Mouse (Mus musculus): ENCODE data around the gene Prn. TPM values are rescaled to one million over a fixed set of nuclear protein-coding genes. Genes with fewer than 3 reads are reported as not detected.
A peak's percentile ranks its signal among the peaks of the same experiment; 100 is the strongest.

Prn gene
- polyA plus RNA-seq, 1 experiment from 2014 or later, result 0.32 TPM

DNA sequence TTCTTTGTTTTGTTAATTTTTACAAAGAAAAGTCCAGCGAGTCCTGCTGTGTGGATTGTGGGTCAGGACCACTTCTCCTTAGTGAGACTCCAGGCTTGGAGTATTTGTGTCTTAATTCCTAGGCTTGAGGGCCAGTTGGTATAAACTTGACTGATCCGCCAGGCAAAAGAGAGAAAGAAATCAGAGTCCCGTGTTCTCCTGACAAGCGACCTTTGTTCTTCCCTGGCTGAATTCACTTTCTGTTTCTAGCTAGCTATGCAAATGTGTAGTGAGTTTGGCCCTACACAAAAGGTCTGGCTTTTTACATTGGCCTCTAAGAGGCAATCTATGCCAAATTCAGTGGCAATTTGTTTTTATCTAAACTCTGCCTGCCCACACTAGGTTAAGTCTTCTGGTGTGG is 28.0 kb upstream of the Prn start:
- H3K9ac ChIP-seq (ENCODE audit: low read length), result no peak overlapping the region
- H3K4me1 ChIP-seq (ENCODE audit: control insufficient read depth, insufficient read depth, low read length), result 0 out of 2 replicates have a peak, but pooled peaks cover 3% of the 10 kb centered on the region
- no peak overlapping the region for H3K4me2 ChIP-seq (ENCODE audit: low read length)
- no peak for DNase-seq (ENCODE audit: low spot score)
- H3K36me3 ChIP-seq (ENCODE audit: control insufficient read depth, insufficient read depth, low read length), result no peaks in the 10 kb centered on the region
- 47% methylated on average over 4 of the region's 4 CpGs for WGBS
- ATAC-seq, result no peak
- no peak overlapping the region for H3K27ac ChIP-seq (ENCODE audit: low read depth, low read length)
- H3K4me3 ChIP-seq (ENCODE audit: low read depth, low read length), result no peak overlapping the region
- no peaks in the 10 kb centered on the region for H3K27me3 ChIP-seq (replicated peaks; ENCODE audit: control insufficient read depth, insufficient read depth, low read length)
- no peaks in the 10 kb centered on the region for H3K9me3 ChIP-seq (replicated peaks; ENCODE audit: control insufficient read depth, low read length)

DNA sequence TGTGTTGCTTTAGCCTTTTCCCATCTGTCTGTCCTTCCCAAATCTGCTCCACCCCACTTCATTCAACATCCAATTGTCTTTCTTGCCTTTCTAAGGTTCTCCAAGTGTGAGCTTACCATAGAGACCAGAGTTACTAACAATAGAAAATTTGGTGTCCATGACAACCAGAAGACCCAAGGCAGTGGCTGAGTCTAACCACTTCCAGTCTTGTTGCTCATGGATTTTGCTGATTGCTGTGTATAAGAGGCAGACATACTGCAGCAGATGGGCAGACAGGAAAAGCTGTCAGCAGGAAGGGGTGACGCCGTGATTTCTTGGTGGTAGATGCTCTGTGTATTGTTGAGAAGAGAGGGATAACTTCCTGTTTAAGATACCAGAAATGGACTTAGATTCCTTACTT is 26.6 kb upstream of the Prn start:
- H3K27ac ChIP-seq (ENCODE audit: low read depth, low read length), result no peak overlapping the region
- no peaks in the 10 kb centered on the region for H3K36me3 ChIP-seq (ENCODE audit: control insufficient read depth, insufficient read depth, low read length)
- no peaks in the 10 kb centered on the region for H3K27me3 ChIP-seq (replicated peaks; ENCODE audit: control insufficient read depth, insufficient read depth, low read length)
- DNase-seq (ENCODE audit: low spot score) (peak; percentile 55), ATAC-seq (peak; percentile 46; the same call in 1 of the 2 replicates)
- WGBS, result 70% methylated on average over 2 of the region's 2 CpGs
- H3K9ac ChIP-seq (ENCODE audit: low read length), result no peak overlapping the region
- H3K4me3 ChIP-seq (ENCODE audit: low read depth, low read length), result no peak overlapping the region
- H3K4me2 ChIP-seq (ENCODE audit: low read length), result no peak overlapping the region
- H3K9me3 ChIP-seq (replicated peaks; ENCODE audit: control insufficient read depth, low read length), result no peaks in the 10 kb centered on the region
- 0 out of 2 replicates have a peak, but pooled peaks cover 3% of the 10 kb centered on the region for H3K4me1 ChIP-seq (ENCODE audit: control insufficient read depth, insufficient read depth, low read length)

DNA sequence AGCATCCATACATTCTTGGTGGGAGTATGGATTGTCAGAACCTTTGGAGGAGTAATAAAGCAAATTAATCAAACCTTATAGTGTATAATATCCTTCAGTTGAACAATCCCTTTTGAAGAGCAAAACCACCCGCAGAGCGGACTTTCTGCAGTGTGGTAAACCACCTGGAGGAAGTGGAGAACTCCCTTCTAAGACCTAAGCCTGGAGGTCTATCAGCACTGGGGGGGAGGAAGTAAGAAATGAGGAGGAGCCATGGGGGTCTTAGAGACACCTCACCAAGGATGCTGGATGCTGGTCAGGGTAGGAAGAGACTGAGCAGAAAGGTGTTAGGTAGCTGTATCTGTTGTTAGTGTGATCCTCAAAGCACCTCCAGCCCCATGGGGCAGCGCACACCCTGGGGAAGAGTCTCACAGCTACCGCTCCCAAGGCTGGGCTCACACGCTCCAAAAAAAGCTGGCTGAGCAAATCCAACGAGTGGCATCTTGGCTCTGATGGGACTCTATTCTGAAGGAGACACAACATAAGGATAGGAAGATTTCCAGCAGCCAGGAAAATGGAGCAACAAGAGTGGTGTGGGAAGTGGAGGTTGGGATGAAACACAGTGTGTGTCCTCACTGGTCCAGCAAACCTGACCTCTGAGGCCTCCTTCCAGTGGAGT is 23.1 kb upstream of the Prn start:
- Histone ChIP-seq H3K36me3 (ENCODE audit: control insufficient read depth, insufficient read depth, low read length) (no peaks in the 10 kb centered on the region), H3K4me2 (ENCODE audit: low read length) (no peak overlapping the region), H3K9me3 (replicated peaks; ENCODE audit: control insufficient read depth, low read length) (no peaks in the 10 kb centered on the region), H3K4me3 (ENCODE audit: low read depth, low read length) (no peak overlapping the region), H3K27me3 (replicated peaks; ENCODE audit: control insufficient read depth, insufficient read depth, low read length) (no peaks in the 10 kb centered on the region), H3K27ac (ENCODE audit: low read depth, low read length) (no peak overlapping the region), H3K9ac (ENCODE audit: low read length) (no peak overlapping the region), H3K4me1 (ENCODE audit: control insufficient read depth, insufficient read depth, low read length) (peaks cover 11% of the 10 kb centered on the region)
- no peak for ATAC-seq
- no peak for DNase-seq (ENCODE audit: low spot score)
- 91% methylated on average over 6 of the region's 6 CpGs for WGBS

DNA sequence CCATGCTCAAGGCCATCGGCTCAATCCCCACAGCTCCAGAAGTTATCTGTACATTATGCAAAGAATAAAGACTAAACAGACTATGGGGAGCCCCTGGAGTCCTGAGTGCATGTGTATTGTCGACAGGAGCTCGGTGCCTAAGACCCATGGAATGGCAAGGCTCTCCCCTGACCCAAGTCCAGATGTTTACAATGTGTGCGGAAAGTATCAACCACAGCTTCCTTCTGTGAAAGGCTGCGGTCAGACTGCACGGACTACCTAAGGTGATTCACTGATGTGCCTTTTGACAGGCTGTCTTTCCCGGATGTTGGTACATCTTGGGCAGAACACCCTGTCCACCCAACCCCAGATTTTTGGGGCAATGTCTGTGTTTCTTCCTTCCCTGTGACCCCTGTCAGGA is 21.5 kb upstream of the Prn start:
- 82% methylated on average over 7 of the region's 7 CpGs for WGBS

DNA sequence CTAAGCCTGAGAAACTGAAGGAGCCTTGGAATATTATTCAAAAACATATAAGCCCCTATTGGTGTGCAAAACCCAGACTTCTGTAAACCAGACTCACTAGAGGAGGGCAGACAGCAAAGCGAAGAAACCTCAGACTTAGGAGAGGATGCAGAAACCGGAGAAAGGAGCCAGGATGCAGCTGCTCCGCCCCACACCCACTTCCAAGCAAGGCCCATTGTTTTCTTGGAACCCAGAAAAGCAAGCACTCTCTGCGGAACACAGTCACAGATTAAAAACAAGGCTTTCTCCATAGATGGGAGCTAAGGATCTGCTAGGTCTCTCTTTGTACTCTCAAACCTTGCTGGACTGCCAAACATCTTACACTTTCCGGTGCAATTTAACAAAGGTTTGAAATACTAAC is 17.2 kb upstream of the Prn start:
- no peak overlapping the region for H3K27ac ChIP-seq (ENCODE audit: low read depth, low read length)
- H3K4me3 ChIP-seq (ENCODE audit: low read depth, low read length), result no peak overlapping the region
- H3K36me3 ChIP-seq (ENCODE audit: control insufficient read depth, insufficient read depth, low read length), result no peaks in the 10 kb centered on the region
- H3K27me3 ChIP-seq (replicated peaks; ENCODE audit: control insufficient read depth, insufficient read depth, low read length), result no peaks in the 10 kb centered on the region
- H3K4me2 ChIP-seq (ENCODE audit: low read length), result no peak overlapping the region
- no peak for DNase-seq (ENCODE audit: low spot score)
- H3K9ac ChIP-seq (ENCODE audit: low read length), result no peak overlapping the region
- peaks cover 12% of the 10 kb centered on the region for H3K4me1 ChIP-seq (ENCODE audit: control insufficient read depth, insufficient read depth, low read length)
- no peak for ATAC-seq
- WGBS, result 27% methylated on average over 5 of the region's 5 CpGs
- no peaks in the 10 kb centered on the region for H3K9me3 ChIP-seq (replicated peaks; ENCODE audit: control insufficient read depth, low read length)

More for the DNA sequence above, 21.5 kb upstream of the Prn start:
- H3K27me3 ChIP-seq (replicated peaks; ENCODE audit: control insufficient read depth, insufficient read depth, low read length), result no peaks in the 10 kb centered on the region
- H3K4me1 ChIP-seq (ENCODE audit: control insufficient read depth, insufficient read depth, low read length), result peaks cover 12% of the 10 kb centered on the region
- DNase-seq (ENCODE audit: low spot score), result no peak
- no peaks in the 10 kb centered on the region for H3K36me3 ChIP-seq (ENCODE audit: control insufficient read depth, insufficient read depth, low read length)
- ATAC-seq, result no peak
- no peak overlapping the region for H3K4me2 ChIP-seq (ENCODE audit: low read length)
- no peak overlapping the region for H3K9ac ChIP-seq (ENCODE audit: low read length)
- no peak overlapping the region for H3K4me3 ChIP-seq (ENCODE audit: low read depth, low read length)
- no peak overlapping the region for H3K27ac ChIP-seq (ENCODE audit: low read depth, low read length)
- H3K9me3 ChIP-seq (replicated peaks; ENCODE audit: control insufficient read depth, low read length), result no peaks in the 10 kb centered on the region

DNA sequence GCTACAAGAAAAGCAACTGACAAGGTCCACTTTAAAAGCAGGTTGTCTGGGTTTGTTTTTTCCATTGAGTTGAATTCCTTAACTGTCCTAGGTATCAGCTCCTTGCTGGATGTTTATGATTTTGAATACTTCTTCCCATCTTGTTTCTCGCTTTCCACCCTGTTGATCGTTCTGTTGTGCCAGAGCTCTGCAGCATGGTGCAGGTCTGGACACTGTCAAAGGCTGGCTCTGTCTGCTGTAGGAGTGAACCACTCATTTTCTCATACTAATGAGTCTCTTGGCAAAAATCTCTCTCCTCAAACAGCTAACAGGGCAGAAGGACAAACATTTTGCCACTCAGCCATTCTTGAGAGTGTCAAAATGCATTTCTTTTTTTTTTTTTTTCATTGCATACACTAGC is 14.7 kb upstream of the Prn start:
- peaks cover 5% of the 10 kb centered on the region for H3K4me1 ChIP-seq (ENCODE audit: control insufficient read depth, insufficient read depth, low read length)
- 0 out of 2 replicates have a peak, but pooled peaks cover 3% of the 10 kb centered on the region for H3K27me3 ChIP-seq (replicated peaks; ENCODE audit: control insufficient read depth, insufficient read depth, low read length)
- no peaks in the 10 kb centered on the region for H3K9me3 ChIP-seq (replicated peaks; ENCODE audit: control insufficient read depth, low read length)
- WGBS, result 83% methylated on average over 2 of the region's 2 CpGs
- no peak overlapping the region for H3K4me3 ChIP-seq (ENCODE audit: low read depth, low read length)
- H3K27ac ChIP-seq (ENCODE audit: low read depth, low read length), result no peak overlapping the region
- H3K9ac ChIP-seq (ENCODE audit: low read length), result no peak overlapping the region
- DNase-seq (ENCODE audit: low spot score) (no peak), ATAC-seq (no peak)
- no peak overlapping the region for H3K4me2 ChIP-seq (ENCODE audit: low read length)
- H3K36me3 ChIP-seq (ENCODE audit: control insufficient read depth, insufficient read depth, low read length), result no peaks in the 10 kb centered on the region

DNA sequence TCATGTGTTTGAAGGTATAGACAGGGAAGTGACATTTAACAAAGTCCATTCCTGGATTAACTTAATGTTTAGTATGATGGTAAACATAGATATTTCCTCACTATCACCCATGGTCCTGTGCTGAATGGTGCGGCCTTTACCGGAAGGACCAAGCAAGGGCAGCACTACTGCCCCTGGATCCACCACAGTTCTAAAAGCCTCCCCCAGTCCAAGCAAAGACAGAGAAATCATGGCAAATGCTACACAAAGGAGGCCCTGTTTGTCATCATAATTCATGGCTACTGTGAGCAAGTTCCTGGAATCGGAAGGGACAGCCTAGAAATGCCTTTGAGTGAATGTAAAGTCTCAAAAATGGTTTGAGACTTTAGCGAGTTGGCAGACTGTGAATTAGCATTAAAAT is 13.7 kb upstream of the Prn start:
- Histone ChIP-seq H3K27me3 (replicated peaks; ENCODE audit: control insufficient read depth, insufficient read depth, low read length) (0 out of 2 replicates have a peak, but pooled peaks cover 3% of the 10 kb centered on the region), H3K4me2 (ENCODE audit: low read length) (no peak overlapping the region), H3K9me3 (replicated peaks; ENCODE audit: control insufficient read depth, low read length) (no peaks in the 10 kb centered on the region), H3K9ac (ENCODE audit: low read length) (no peak overlapping the region), H3K4me1 (ENCODE audit: control insufficient read depth, insufficient read depth, low read length) (peaks cover 4% of the 10 kb centered on the region; the same call in 1 of the 2 replicates), H3K4me3 (ENCODE audit: low read depth, low read length) (no peak overlapping the region), H3K27ac (ENCODE audit: low read depth, low read length) (no peak overlapping the region), H3K36me3 (ENCODE audit: control insufficient read depth, insufficient read depth, low read length) (no peaks in the 10 kb centered on the region)
- DNase-seq (ENCODE audit: low spot score) (no peak), ATAC-seq (no peak)
- 91% methylated on average over 4 of the region's 4 CpGs for WGBS

DNA sequence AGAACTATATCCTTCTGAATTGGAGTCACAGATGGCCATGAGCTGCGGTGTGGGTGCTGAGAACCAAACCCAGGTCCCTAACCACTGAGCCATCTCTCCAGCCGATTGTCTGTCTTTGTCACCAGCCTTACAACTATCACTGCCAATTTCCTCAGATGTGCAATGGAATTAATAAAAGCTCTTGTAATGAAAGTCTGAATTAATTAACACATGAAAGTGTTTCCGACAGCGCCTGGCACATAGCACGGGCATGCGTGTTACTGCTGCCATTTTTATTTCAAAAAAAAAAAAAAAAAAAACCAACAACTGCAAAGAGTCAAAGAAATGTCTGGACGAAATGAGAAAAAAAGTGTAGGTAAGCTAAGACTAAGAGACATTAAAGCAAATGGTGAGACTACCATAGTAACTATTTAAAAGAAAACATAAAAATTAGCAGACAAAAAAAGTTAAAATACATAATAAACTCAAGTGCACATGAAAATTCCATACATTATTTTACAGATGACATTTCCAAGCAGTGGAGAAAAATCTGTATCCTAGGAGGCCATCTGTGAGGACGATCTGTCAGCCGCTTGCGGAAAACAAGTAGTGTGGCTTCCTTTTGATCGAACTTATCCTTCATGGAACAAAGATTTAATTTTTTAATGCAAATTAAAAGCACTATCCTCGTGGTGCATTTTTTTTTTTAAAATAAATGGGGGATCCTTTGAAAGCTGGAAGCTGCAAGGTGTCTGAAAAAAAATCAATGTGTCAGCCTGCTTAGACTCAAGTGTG is 12.2 kb upstream of the Prn start:
- H3K27ac ChIP-seq (ENCODE audit: low read depth, low read length), result peak overlapping the region; percentile 65

DNA sequence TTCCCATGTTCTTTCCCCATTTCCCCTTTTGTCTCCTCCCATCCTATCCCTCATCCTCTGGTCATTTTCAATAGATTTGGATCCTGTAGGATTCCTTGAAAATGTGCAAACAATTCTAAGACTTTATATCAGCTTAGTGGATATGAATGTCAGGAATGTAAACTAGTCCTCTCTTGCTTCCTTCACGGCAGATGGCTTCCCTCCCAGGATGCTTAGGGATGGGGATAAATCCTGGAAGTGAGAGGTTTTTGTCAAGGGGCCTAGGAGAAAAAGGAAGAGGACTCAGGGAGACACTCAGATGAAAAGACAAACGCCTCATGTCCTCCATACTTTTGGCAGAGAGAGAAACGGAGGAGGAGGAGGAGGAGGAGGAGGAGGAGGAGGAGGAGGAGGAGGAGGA is 7.3 kb upstream of the Prn start:
- Histone ChIP-seq H3K27me3 (replicated peaks; ENCODE audit: control insufficient read depth, insufficient read depth, low read length) (0 out of 2 replicates have a peak, but pooled peaks cover 3% of the 10 kb centered on the region), H3K4me2 (ENCODE audit: low read length) (no peak overlapping the region), H3K9me3 (replicated peaks; ENCODE audit: control insufficient read depth, low read length) (no peaks in the 10 kb centered on the region), H3K9ac (ENCODE audit: low read length) (no peak overlapping the region), H3K36me3 (ENCODE audit: control insufficient read depth, insufficient read depth, low read length) (no peaks in the 10 kb centered on the region), H3K4me3 (ENCODE audit: low read depth, low read length) (no peak overlapping the region), H3K27ac (ENCODE audit: low read depth, low read length) (no peak overlapping the region), H3K4me1 (ENCODE audit: control insufficient read depth, insufficient read depth, low read length) (no peaks in the 10 kb centered on the region)
- 67% methylated on average over 2 of the region's 3 CpGs for WGBS
- ATAC-seq (no peak), DNase-seq (ENCODE audit: low spot score) (no peak)

More for the DNA sequence above, 12.2 kb upstream of the Prn start:
- Histone ChIP-seq H3K27me3 (replicated peaks; ENCODE audit: control insufficient read depth, insufficient read depth, low read length) (0 out of 2 replicates have a peak, but pooled peaks cover 3% of the 10 kb centered on the region), H3K9me3 (replicated peaks; ENCODE audit: control insufficient read depth, low read length) (no peaks in the 10 kb centered on the region), H3K4me2 (ENCODE audit: low read length) (no peak overlapping the region), H3K36me3 (ENCODE audit: control insufficient read depth, insufficient read depth, low read length) (no peaks in the 10 kb centered on the region), H3K4me1 (ENCODE audit: control insufficient read depth, insufficient read depth, low read length) (peaks cover 2% of the 10 kb centered on the region; the same call in 1 of the 2 replicates), H3K9ac (ENCODE audit: low read length) (no peak overlapping the region), H3K4me3 (ENCODE audit: low read depth, low read length) (no peak overlapping the region)
- DNase-seq (ENCODE audit: low spot score), result peak; percentile 73
- peak; percentile 37; the same call in 1 of the 2 replicates for ATAC-seq
- 80% methylated on average over 12 of the region's 12 CpGs for WGBS

Data from forebrain, embryonic 14.5 days (tissue).